Mouse (Mus musculus): ENCODE measurements around the gene Dpp8. TPM values are rescaled to one million over a fixed set of nuclear protein-coding genes. Genes with fewer than 3 reads are reported as not detected.
"Not testable (repeated sequence)": the region's sequence is repeated elsewhere in the genome, so short reads cannot be mapped to it uniquely, and the experiment has no call there.

Dpp8 gene
- polyA plus RNA-seq (2014; fragmentation: Nextera tagmentation; extraction: Ambion mirVana), result 26.4 and 30.7 TPM in 2 replicates

GRCm38 (mm10) chr9:65032269-65033108 is at the start of gene Dpp8:
Gene Dpp8, plus strand, starts transcription at chr9:65032414.
- Histone ChIP-seq H3K4me1 (replicated peaks; ENCODE audit: control insufficient read depth, insufficient read depth, low read length) (peaks cover 8% of the 10 kb centered on the region), H3K27me3 (replicated peaks; ENCODE audit: control insufficient read depth, insufficient read depth, low read length) (no peaks in the 10 kb centered on the region), H3K4me2 (ENCODE audit: low read length) (peak within 1 kb of the TSS; percentile 94), H3K36me3 (ENCODE audit: control insufficient read depth, insufficient read depth, low read length) (peaks cover 11% of the 10 kb centered on the region), H3K9me3 (ENCODE audit: control insufficient read depth, low read length) (no peaks in the 10 kb centered on the region), H3K9ac (ENCODE audit: low read length) (peak within 1 kb of the TSS; percentile 96), H3K4me3 (ENCODE audit: low read depth, low read length) (peak within 1 kb of the TSS; percentile 99), H3K27ac (ENCODE audit: low read depth) (peak within 1 kb of the TSS; percentile 91)
- peak; percentile 91 for ATAC-seq (replicated peaks; ENCODE audit: low FRiP score, low TSS enrichment, low read depth)
- WGBS, result under 1% methylated on average over 77 of the region's 85 CpGs
- peak; percentile 96 for DNase-seq (ENCODE audit: low spot score)

- 71% methylated on average over 8 of the region's 8 CpGs for WGBS
- Histone ChIP-seq H3K27me3 (replicated peaks; ENCODE audit: control insufficient read depth, insufficient read depth, low read length) (no peaks in the 10 kb centered on the region), H3K9me3 (ENCODE audit: control insufficient read depth, low read length) (no peaks in the 10 kb centered on the region), H3K4me3 (ENCODE audit: low read depth, low read length) (no peak overlapping the region), H3K27ac (ENCODE audit: low read depth) (no peak overlapping the region), H3K36me3 (ENCODE audit: control insufficient read depth, insufficient read depth, low read length) (peaks cover 94% of the 10 kb centered on the region), H3K4me1 (replicated peaks; ENCODE audit: control insufficient read depth, insufficient read depth, low read length) (no peaks in the 10 kb centered on the region), H3K4me2 (ENCODE audit: low read length) (no peak overlapping the region), H3K9ac (ENCODE audit: low read length) (no peak overlapping the region)
- ATAC-seq (replicated peaks; ENCODE audit: low FRiP score, low TSS enrichment, low read depth) (no peak), DNase-seq (ENCODE audit: low spot score) (no peak)
Observed at GRCm38 (mm10) chr9:64985037-64985794, 47.0 kb upstream of the Dpp8 start.

- WGBS, result 84% methylated on average over 9 of the region's 9 CpGs
- H3K9me3 ChIP-seq (ENCODE audit: control insufficient read depth, low read length), result no peaks in the 10 kb centered on the region
- H3K4me3 ChIP-seq (ENCODE audit: low read depth, low read length), result no peak overlapping the region
- H3K27me3 ChIP-seq (replicated peaks; ENCODE audit: control insufficient read depth, insufficient read depth, low read length), result no peaks in the 10 kb centered on the region
- no peak for ATAC-seq (replicated peaks; ENCODE audit: low FRiP score, low TSS enrichment, low read depth)
- H3K4me1 ChIP-seq (replicated peaks; ENCODE audit: control insufficient read depth, insufficient read depth, low read length), result no peaks in the 10 kb centered on the region
- no peak for DNase-seq (ENCODE audit: low spot score)
- H3K27ac ChIP-seq (ENCODE audit: low read depth), result no peak overlapping the region
- H3K36me3 ChIP-seq (ENCODE audit: control insufficient read depth, insufficient read depth, low read length), result peaks cover 95% of the 10 kb centered on the region
- H3K9ac ChIP-seq (ENCODE audit: low read length), result no peak overlapping the region
- no peak overlapping the region for H3K4me2 ChIP-seq (ENCODE audit: low read length)
Observed at GRCm38 (mm10) chr9:64985807-64986206, 46.4 kb upstream of the Dpp8 start.

GRCm38 (mm10) chr9:64987651-64988050 is 44.6 kb upstream of the Dpp8 start:
- DNase-seq (ENCODE audit: low spot score), result no peak
- no peaks in the 10 kb centered on the region for H3K27me3 ChIP-seq (replicated peaks; ENCODE audit: control insufficient read depth, insufficient read depth, low read length)
- no peak overlapping the region for H3K9ac ChIP-seq (ENCODE audit: low read length)
- no peak overlapping the region for H3K27ac ChIP-seq (ENCODE audit: low read depth)
- H3K4me1 ChIP-seq (replicated peaks; ENCODE audit: control insufficient read depth, insufficient read depth, low read length), result no peaks in the 10 kb centered on the region
- H3K36me3 ChIP-seq (ENCODE audit: control insufficient read depth, insufficient read depth, low read length), result peaks cover 80% of the 10 kb centered on the region
- H3K9me3 ChIP-seq (ENCODE audit: control insufficient read depth, low read length), result no peaks in the 10 kb centered on the region
- no peak overlapping the region for H3K4me3 ChIP-seq (ENCODE audit: low read depth, low read length)
- no peak overlapping the region for H3K4me2 ChIP-seq (ENCODE audit: low read length)
- ATAC-seq (replicated peaks; ENCODE audit: low FRiP score, low TSS enrichment, low read depth), result no peak
- WGBS, result 95% methylated on average over 2 of the region's 2 CpGs

GRCm38 (mm10) chr9:64988443-64988842 is 43.8 kb upstream of the Dpp8 start:
- DNase-seq (ENCODE audit: low spot score) (no peak), ATAC-seq (replicated peaks; ENCODE audit: low FRiP score, low TSS enrichment, low read depth) (no peak)
- no peak overlapping the region for H3K9ac ChIP-seq (ENCODE audit: low read length)
- H3K27ac ChIP-seq (ENCODE audit: low read depth), result no peak overlapping the region
- no peaks in the 10 kb centered on the region for H3K27me3 ChIP-seq (replicated peaks; ENCODE audit: control insufficient read depth, insufficient read depth, low read length)
- no peak overlapping the region for H3K4me2 ChIP-seq (ENCODE audit: low read length)
- H3K4me3 ChIP-seq (ENCODE audit: low read depth, low read length), result no peak overlapping the region
- H3K4me1 ChIP-seq (replicated peaks; ENCODE audit: control insufficient read depth, insufficient read depth, low read length), result no peaks in the 10 kb centered on the region
- WGBS, result 77% methylated on average over 6 of the region's 6 CpGs
- peaks cover 83% of the 10 kb centered on the region for H3K36me3 ChIP-seq (ENCODE audit: control insufficient read depth, insufficient read depth, low read length)
- no peaks in the 10 kb centered on the region for H3K9me3 ChIP-seq (ENCODE audit: control insufficient read depth, low read length)

- H3K4me1 ChIP-seq (replicated peaks; ENCODE audit: control insufficient read depth, insufficient read depth, low read length), result no peaks in the 10 kb centered on the region
- H3K4me2 ChIP-seq (ENCODE audit: low read length), result no peak overlapping the region
- peaks cover 69% of the 10 kb centered on the region for H3K36me3 ChIP-seq (ENCODE audit: control insufficient read depth, insufficient read depth, low read length)
- H3K27ac ChIP-seq (ENCODE audit: low read depth), result no peak overlapping the region
- no peaks in the 10 kb centered on the region for H3K27me3 ChIP-seq (replicated peaks; ENCODE audit: control insufficient read depth, insufficient read depth, low read length)
- no peak overlapping the region for H3K9ac ChIP-seq (ENCODE audit: low read length)
- ATAC-seq (replicated peaks; ENCODE audit: low FRiP score, low TSS enrichment, low read depth), result no peak
- no peak overlapping the region for H3K4me3 ChIP-seq (ENCODE audit: low read depth, low read length)
- 84% methylated on average over 7 of the region's 7 CpGs for WGBS
- no peaks in the 10 kb centered on the region for H3K9me3 ChIP-seq (ENCODE audit: control insufficient read depth, low read length)
- DNase-seq (ENCODE audit: low spot score), result no peak
Observed at GRCm38 (mm10) chr9:64990291-64990690, 41.9 kb upstream of the Dpp8 start.

GRCm38 (mm10) chr9:64995464-64995863 is 36.8 kb upstream of the Dpp8 start:
- not testable (repeated sequence) for H3K9ac ChIP-seq (ENCODE audit: low read length); H3K4me2 ChIP-seq (ENCODE audit: low read length); H3K9me3 ChIP-seq (ENCODE audit: control insufficient read depth, low read length); DNase-seq (ENCODE audit: low spot score); H3K27me3 ChIP-seq (replicated peaks; ENCODE audit: control insufficient read depth, insufficient read depth, low read length); H3K27ac ChIP-seq (ENCODE audit: low read depth); H3K4me1 ChIP-seq (replicated peaks; ENCODE audit: control insufficient read depth, insufficient read depth, low read length); ATAC-seq (replicated peaks; ENCODE audit: low FRiP score, low TSS enrichment, low read depth); H3K4me3 ChIP-seq (ENCODE audit: low read depth, low read length)
- H3K36me3 ChIP-seq (ENCODE audit: control insufficient read depth, insufficient read depth, low read length), result peaks cover 55% of the 10 kb centered on the region
- 92% methylated on average over 1 of the region's 1 CpGs for WGBS

GRCm38 (mm10) chr9:65001481-65001880 is 30.7 kb upstream of the Dpp8 start:
- H3K27me3 ChIP-seq (replicated peaks; ENCODE audit: control insufficient read depth, insufficient read depth, low read length), result no peaks in the 10 kb centered on the region
- DNase-seq (ENCODE audit: low spot score), result no peak
- no peak for ATAC-seq (replicated peaks; ENCODE audit: low FRiP score, low TSS enrichment, low read depth)
- H3K4me3 ChIP-seq (ENCODE audit: low read depth, low read length), result no peak overlapping the region
- H3K9ac ChIP-seq (ENCODE audit: low read length), result no peak overlapping the region
- H3K4me2 ChIP-seq (ENCODE audit: low read length), result no peak overlapping the region
- H3K4me1 ChIP-seq (replicated peaks; ENCODE audit: control insufficient read depth, insufficient read depth, low read length), result no peaks in the 10 kb centered on the region
- peaks cover 71% of the 10 kb centered on the region for H3K36me3 ChIP-seq (ENCODE audit: control insufficient read depth, insufficient read depth, low read length)
- 75% methylated on average over 4 of the region's 4 CpGs for WGBS
- H3K9me3 ChIP-seq (ENCODE audit: control insufficient read depth, low read length), result no peaks in the 10 kb centered on the region
- no peak overlapping the region for H3K27ac ChIP-seq (ENCODE audit: low read depth)
